Mouse (Mus musculus) liver, embryonic 14.5 days (tissue): ENCODE data around the gene Erbb2.

Experiments
- CTCF ChIP-seq: IDR thresholded peaks from 2 replicates; pipeline ENCODE4 v1.5.1; 2016; ENCODE audit warnings: antibody characterized with exemption, low read depth, control low read depth
- EP300 ChIP-seq: IDR thresholded peaks from 2 replicates; pipeline ENCODE4 v1.6.1; 2016; ENCODE audit warnings: antibody characterized with exemption, low read depth

- TF ChIP-seq CTCF, result no peak
- no peak for TF ChIP-seq EP300
Observed at GRCm38 (mm10) chr11:98435723-98436122, 23.5 kb downstream of the Erbb2 start.
